Mouse (Mus musculus) liver, embryonic 12.5 days (tissue): ENCODE results near the gene Pebp1. TPM values are rescaled to one million over a fixed set of nuclear protein-coding genes. Genes with fewer than 3 reads are reported as not detected.

Experiments used
- ATAC-seq: fragments of 200-750 bp; cut with Nextera tagmentation; 2 replicates; pipeline ENCODE4 v1.8.0; 2017; ENCODE audit warnings: moderate number of reproducible peaks, mild to moderate bottlenecking, moderate library complexity
- H3K27ac ChIP-seq: fragments of 300-500 bp; sonication (generic); 2 replicates; pipeline ENCODE4 v1.5.1; 2016; ENCODE audit warnings: mild to moderate bottlenecking
- H3K27me3 ChIP-seq: fragments of 300-500 bp; sonication (generic); replicated peaks from 2 replicates; pipeline ENCODE4 v1.6.1; 2016; ENCODE audit warnings: mild to moderate bottlenecking, moderate library complexity
- H3K36me3 ChIP-seq: fragments of 300-500 bp; sonication (generic); 2 replicates; pipeline ENCODE4 v1.6.1; 2016; ENCODE audit warnings: mild to moderate bottlenecking, moderate library complexity
- H3K4me1 ChIP-seq: fragments of 300-500 bp; sonication (generic); 2 replicates; pipeline ENCODE4 v1.6.1; 2016
- H3K4me2 ChIP-seq: fragments of 300-500 bp; sonication (generic); 2 replicates; pipeline ENCODE4 v1.6.1; 2016; ENCODE audit warnings: mild to moderate bottlenecking, moderate library complexity
- H3K4me3 ChIP-seq: fragments of 300-500 bp; sonication (generic); 2 replicates; pipeline ENCODE4 v1.5.1; 2016; ENCODE audit warnings: mild to moderate bottlenecking, moderate library complexity
- H3K9ac ChIP-seq: fragments of 300-500 bp; sonication (generic); 2 replicates; pipeline ENCODE4 v1.6.1; 2016; ENCODE audit warnings: mild to moderate bottlenecking, moderate library complexity
- H3K9me3 ChIP-seq: fragments of 300-500 bp; sonication (generic); replicated peaks from 2 replicates; pipeline ENCODE4 v1.6.1; 2016; ENCODE audit warnings: mild to moderate bottlenecking, moderate library complexity
- WGBS: fragments of 180-500 bp; shearing (Covaris S2); methylation state at CpG from one replicate; pipeline ENCODE4 v1.1.7; 2016; ENCODE audit not compliant: insufficient replicate concordance; 5-methylcytosine and 5-hydroxymethylcytosine counted together
- polyA plus RNA-seq: library from polyadenylated mRNA; unstranded; fragments of >200 nt; fragmentation: Nextera tagmentation; extraction: Ambion mirVana; gene quantifications from 2 replicates; pipeline ENCODE4 v1.2.1, GENCODE M21; 2016

Pebp1 gene
- polyA plus RNA-seq, 1 experiment from 2014 or later, result 318 TPM

- H3K4me1 ChIP-seq, result no peaks in the 10 kb centered on the region
- no peak overlapping the region for H3K4me2 ChIP-seq
- 83% methylated on average over 21 of the region's 21 CpGs for WGBS
- H3K27ac ChIP-seq, result no peak overlapping the region
- peaks cover 5% of the 10 kb centered on the region; the same call in 1 of the 2 replicates for H3K9me3 ChIP-seq
- H3K4me3 ChIP-seq, result no peak overlapping the region
- no peak for ATAC-seq
- no peak overlapping the region for H3K9ac ChIP-seq
- no peaks in the 10 kb centered on the region for H3K27me3 ChIP-seq
- H3K36me3 ChIP-seq, result peaks cover 97% of the 10 kb centered on the region
Measured at GRCm38 (mm10) chr5:117263566-117263965, 23.9 kb downstream of the Pebp1 start.

GRCm38 (mm10) chr5:117258276-117258675, 29.1 kb downstream of the Pebp1 start:
- no peaks in the 10 kb centered on the region for H3K9me3 ChIP-seq
- H3K4me1 ChIP-seq, result no peaks in the 10 kb centered on the region
- no peak overlapping the region for H3K27ac ChIP-seq
- no peak overlapping the region for H3K4me3 ChIP-seq
- H3K36me3 ChIP-seq, result peaks cover 100% of the 10 kb centered on the region
- H3K4me2 ChIP-seq, result no peak overlapping the region
- H3K9ac ChIP-seq, result no peak overlapping the region
- WGBS, result 87% methylated on average over 15 of the region's 15 CpGs
- ATAC-seq, result no peak
- H3K27me3 ChIP-seq, result no peaks in the 10 kb centered on the region

GRCm38 (mm10) chr5:117251763-117252162, 35.7 kb downstream of the Pebp1 start:
- no peak overlapping the region for H3K9ac ChIP-seq
- no peak overlapping the region for H3K4me2 ChIP-seq
- no peak overlapping the region for H3K4me3 ChIP-seq
- H3K9me3 ChIP-seq, result no peaks in the 10 kb centered on the region
- H3K27me3 ChIP-seq, result no peaks in the 10 kb centered on the region
- peaks cover 96% of the 10 kb centered on the region for H3K36me3 ChIP-seq
- H3K27ac ChIP-seq, result no peak overlapping the region
- ATAC-seq, result no peak
- WGBS, result 91% methylated on average over 3 of the region's 3 CpGs
- H3K4me1 ChIP-seq, result no peaks in the 10 kb centered on the region

GRCm38 (mm10) chr5:117250796-117251195, 36.6 kb downstream of the Pebp1 start:
- H3K36me3 ChIP-seq, result peaks cover 96% of the 10 kb centered on the region
- H3K4me2 ChIP-seq, result no peak overlapping the region
- no peak for ATAC-seq
- 81% methylated on average over 18 of the region's 24 CpGs for WGBS
- H3K9ac ChIP-seq, result no peak overlapping the region
- no peaks in the 10 kb centered on the region for H3K9me3 ChIP-seq
- H3K27ac ChIP-seq, result no peak overlapping the region
- H3K27me3 ChIP-seq, result no peaks in the 10 kb centered on the region
- no peaks in the 10 kb centered on the region for H3K4me1 ChIP-seq
- H3K4me3 ChIP-seq, result no peak overlapping the region

DNA sequence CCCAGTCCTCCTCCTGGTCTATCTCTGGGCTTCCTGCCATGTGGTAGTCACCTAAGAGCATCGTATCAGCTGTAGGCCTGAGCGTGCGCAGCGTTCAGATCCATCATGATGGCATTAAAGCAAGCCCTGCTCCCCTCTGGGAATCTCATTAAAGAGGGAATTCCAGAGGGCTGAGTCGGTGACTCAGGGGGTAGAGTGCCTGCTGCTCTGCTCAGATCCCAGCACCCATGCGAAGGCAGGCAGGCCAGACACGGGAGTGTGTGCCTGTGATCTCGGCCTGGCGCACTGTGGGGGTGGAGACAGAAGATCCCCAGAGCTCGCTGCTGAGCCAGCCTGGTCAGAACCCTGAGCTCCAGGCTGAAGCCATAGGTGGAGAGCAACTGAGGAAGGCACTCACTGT, 39.1 kb downstream of the Pebp1 start:
- WGBS, result 64% methylated on average over 10 of the region's 10 CpGs
- Histone ChIP-seq H3K27ac (no peak overlapping the region), H3K36me3 (peaks cover 95% of the 10 kb centered on the region), H3K4me2 (no peak overlapping the region), H3K27me3 (no peaks in the 10 kb centered on the region), H3K9me3 (no peaks in the 10 kb centered on the region), H3K4me3 (no peak overlapping the region), H3K9ac (no peak overlapping the region), H3K4me1 (peaks cover 7% of the 10 kb centered on the region; the same call in 1 of the 2 replicates)
- ATAC-seq, result no peak

DNA sequence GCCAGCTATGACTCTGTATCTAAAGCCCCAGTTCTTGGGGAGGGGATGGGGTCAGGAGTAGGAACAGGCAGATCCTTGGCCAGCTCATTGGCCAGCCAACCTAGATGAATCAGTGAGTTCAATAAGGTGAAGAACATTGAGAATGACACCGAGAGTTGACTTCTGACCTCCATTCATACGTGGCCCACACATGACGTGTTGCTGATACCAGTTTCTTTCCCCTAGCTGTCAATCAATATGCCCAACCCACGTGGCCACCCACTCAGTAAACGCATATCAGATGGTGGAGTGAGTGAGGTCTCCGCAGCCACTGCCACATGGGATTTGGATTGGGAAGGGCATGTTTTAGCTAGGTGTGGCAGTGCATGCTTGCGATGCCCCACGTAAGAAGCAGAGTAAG, 42.3 kb downstream of the Pebp1 start:
- Histone ChIP-seq H3K4me2 (no peak overlapping the region), H3K4me3 (no peak overlapping the region), H3K9ac (no peak overlapping the region), H3K27me3 (no peaks in the 10 kb centered on the region), H3K9me3 (no peaks in the 10 kb centered on the region), H3K4me1 (peaks cover 7% of the 10 kb centered on the region; the same call in 1 of the 2 replicates), H3K27ac (no peak overlapping the region), H3K36me3 (peaks cover 94% of the 10 kb centered on the region)
- no peak for ATAC-seq
- 71% methylated on average over 8 of the region's 8 CpGs for WGBS

GRCm38 (mm10) chr5:117242671-117243478, 44.5 kb downstream of the Pebp1 start:
- no peak overlapping the region for H3K9ac ChIP-seq
- no peak for ATAC-seq
- 73% methylated on average over 22 of the region's 22 CpGs for WGBS
- H3K4me1 ChIP-seq, result peaks cover 7% of the 10 kb centered on the region; the same call in 1 of the 2 replicates
- no peaks in the 10 kb centered on the region for H3K27me3 ChIP-seq
- H3K36me3 ChIP-seq, result peaks cover 87% of the 10 kb centered on the region
- H3K27ac ChIP-seq, result no peak overlapping the region
- no peak overlapping the region for H3K4me3 ChIP-seq
- no peak overlapping the region for H3K4me2 ChIP-seq
- H3K9me3 ChIP-seq, result no peaks in the 10 kb centered on the region

GRCm38 (mm10) chr5:117241935-117242531, 45.4 kb downstream of the Pebp1 start:
- no peak for ATAC-seq
- Histone ChIP-seq H3K9ac (no peak overlapping the region), H3K4me2 (no peak overlapping the region), H3K27ac (no peak overlapping the region), H3K9me3 (no peaks in the 10 kb centered on the region), H3K27me3 (no peaks in the 10 kb centered on the region), H3K4me1 (peaks cover 7% of the 10 kb centered on the region; the same call in 1 of the 2 replicates), H3K36me3 (peaks cover 87% of the 10 kb centered on the region), H3K4me3 (no peak overlapping the region)
- WGBS, result 84% methylated on average over 16 of the region's 16 CpGs

GRCm38 (mm10) chr5:117240761-117241322, 46.6 kb downstream of the Pebp1 start:
- Histone ChIP-seq H3K27ac (no peak overlapping the region), H3K9me3 (no peaks in the 10 kb centered on the region), H3K27me3 (no peaks in the 10 kb centered on the region), H3K4me2 (peak overlapping the region; percentile 45), H3K4me1 (peaks cover 7% of the 10 kb centered on the region; the same call in 1 of the 2 replicates), H3K9ac (no peak overlapping the region), H3K36me3 (peaks cover 88% of the 10 kb centered on the region), H3K4me3 (0 out of 2 replicates have a peak overlapping the region, but pooled peaks have one; percentile 8)
- 68% methylated on average over 32 of the region's 32 CpGs for WGBS
- ATAC-seq, result no peak

- no peak for ATAC-seq
- Histone ChIP-seq H3K9ac (no peak overlapping the region), H3K27ac (no peak overlapping the region), H3K9me3 (no peaks in the 10 kb centered on the region), H3K27me3 (no peaks in the 10 kb centered on the region), H3K4me2 (peak overlapping the region; percentile 45), H3K36me3 (peaks cover 88% of the 10 kb centered on the region), H3K4me1 (peaks cover 6% of the 10 kb centered on the region; the same call in 1 of the 2 replicates), H3K4me3 (peak overlapping the region; percentile 8; the same call in 1 of the 2 replicates)
- 71% methylated on average over 12 of the region's 12 CpGs for WGBS
Measured at GRCm38 (mm10) chr5:117240321-117240731, 47.1 kb downstream of the Pebp1 start.

DNA sequence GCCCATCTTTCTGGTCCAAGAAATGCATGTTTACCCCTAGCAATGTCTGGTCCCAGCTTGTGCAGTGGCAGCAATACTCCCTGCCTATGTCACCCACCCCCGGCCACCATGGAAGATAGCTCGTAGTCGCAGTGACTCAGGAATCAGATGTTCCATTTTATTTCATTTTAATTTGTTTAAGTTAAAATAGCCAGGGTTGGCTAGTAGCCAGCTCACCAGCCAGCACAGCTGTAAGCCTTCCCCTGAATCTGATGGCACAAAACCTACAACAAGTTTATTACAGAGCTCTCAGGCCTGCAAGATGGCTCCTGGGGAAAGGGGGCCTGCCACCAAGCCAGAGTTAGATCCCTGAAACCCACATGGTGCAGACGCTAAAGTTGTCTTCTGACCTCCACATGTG, 48.3 kb downstream of the Pebp1 start:
- Histone ChIP-seq H3K4me2 (no peak overlapping the region), H3K36me3 (peaks cover 89% of the 10 kb centered on the region), H3K4me3 (no peak overlapping the region), H3K9ac (no peak overlapping the region), H3K27me3 (no peaks in the 10 kb centered on the region), H3K4me1 (no peaks in the 10 kb centered on the region), H3K9me3 (no peaks in the 10 kb centered on the region), H3K27ac (no peak overlapping the region)
- 86% methylated on average over 4 of the region's 4 CpGs for WGBS
- no peak for ATAC-seq

DNA sequence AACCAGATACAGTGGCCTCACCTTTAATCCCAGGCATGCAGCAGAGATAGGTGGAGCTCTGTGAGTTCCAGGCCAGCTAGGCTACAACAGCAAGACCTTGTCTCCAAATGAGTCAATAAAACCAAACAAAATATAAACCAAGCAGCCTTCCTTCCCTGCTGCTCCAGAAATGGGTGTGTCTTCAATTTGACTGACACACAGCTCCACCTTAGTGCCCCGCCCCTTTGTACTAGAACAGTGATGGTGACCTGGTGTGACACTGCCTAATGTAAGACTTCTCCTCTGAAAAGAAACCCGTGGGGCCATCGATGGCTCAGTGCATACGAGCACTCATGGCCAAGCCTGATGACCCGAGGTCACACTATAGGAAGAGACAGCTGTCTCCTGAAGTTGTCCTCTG, 50.9 kb downstream of the Pebp1 start:
- H3K27me3 ChIP-seq, result no peaks in the 10 kb centered on the region
- no peaks in the 10 kb centered on the region for H3K4me1 ChIP-seq
- 81% methylated on average over 5 of the region's 5 CpGs for WGBS
- no peak overlapping the region for H3K27ac ChIP-seq
- no peak overlapping the region for H3K4me3 ChIP-seq
- peak; percentile 40; the same call in 1 of the 2 replicates for ATAC-seq
- H3K9ac ChIP-seq, result no peak overlapping the region
- H3K4me2 ChIP-seq, result no peak overlapping the region
- no peaks in the 10 kb centered on the region for H3K9me3 ChIP-seq
- peaks cover 84% of the 10 kb centered on the region for H3K36me3 ChIP-seq
